Mouse (Mus musculus): ENCODE data around the gene Trip12.

Trip12 gene

DNA sequence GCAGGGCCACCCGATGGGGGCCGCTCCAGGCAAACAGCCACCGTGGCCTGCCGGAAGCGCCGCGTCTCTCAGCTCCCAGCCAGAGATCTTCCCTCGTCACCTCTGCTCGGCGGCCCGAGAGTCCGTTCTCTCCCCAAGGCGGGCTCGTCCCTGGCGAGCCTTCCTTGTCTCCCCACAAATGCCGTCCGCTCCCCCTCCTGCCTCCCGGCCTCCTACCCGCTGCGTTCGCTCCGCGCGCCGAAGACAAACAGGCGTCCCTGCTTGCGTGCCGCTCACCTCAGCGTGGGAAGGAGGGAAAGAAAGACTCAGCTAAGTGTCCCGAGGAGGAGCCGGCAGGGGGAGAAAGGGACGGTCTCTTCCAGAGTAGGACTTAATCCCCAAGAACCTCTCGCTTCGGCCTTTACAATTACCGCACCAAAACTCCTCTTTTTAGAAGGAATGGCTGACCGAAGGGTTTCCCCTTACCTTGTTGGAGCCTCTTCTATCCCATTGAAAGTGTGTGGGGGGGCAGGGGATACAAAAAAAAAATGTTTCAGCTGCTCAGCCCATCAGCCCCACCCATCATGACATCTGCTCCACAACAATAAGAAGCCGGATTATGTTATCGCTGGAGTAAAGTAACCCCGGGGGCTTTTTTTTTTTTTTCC is at the start of gene Trip12:
Trip12 (minus strand) TSS at position 499 of the 647 bp plus-strand sequence.
- in situ Hi-C loops (cut with MboI, MseI) = loop anchor here (5.0 kb wide), 1 partner anchor 48 kb away; no protein-coding TSS in a partner anchor

GRCm38 (mm10) chr1:84890005-84890393 is 49.7 kb upstream of the Trip12 start:
- in situ Hi-C loops (cut with MboI, MseI) = no loop called here

- in situ Hi-C loops (cut with MboI, MseI) = no loop called here
Measured at GRCm38 (mm10) chr1:84889330-84890004, 49.2 kb upstream of the Trip12 start.

GRCm38 (mm10) chr1:84885921-84886320 is 45.6 kb upstream of the Trip12 start:
- in situ Hi-C loops (cut with MboI, MseI) = no loop called here

DNA sequence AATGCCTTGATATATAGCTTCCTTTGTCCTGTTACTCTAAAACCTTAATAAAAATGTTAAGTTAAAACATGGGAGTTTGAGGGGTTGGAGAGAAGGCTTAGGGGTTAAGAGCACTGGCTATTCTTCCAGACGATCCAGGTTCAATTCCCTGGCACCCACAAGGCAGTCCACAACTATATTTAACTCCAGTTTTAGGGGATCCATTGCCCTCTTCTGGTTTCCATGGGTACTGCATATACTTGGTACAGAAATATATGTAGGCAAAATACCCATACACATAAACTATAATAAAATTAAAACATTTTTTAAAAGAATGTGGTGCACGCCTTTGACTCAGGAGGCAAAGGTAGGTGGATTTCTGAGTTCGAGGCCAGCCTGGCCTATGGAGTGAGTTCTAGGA is 44.9 kb upstream of the Trip12 start:
- in situ Hi-C loops (cut with MboI, MseI) = no loop called here

- in situ Hi-C loops (cut with MboI, MseI) = no loop called here
Measured at GRCm38 (mm10) chr1:84883889-84884288, 43.6 kb upstream of the Trip12 start.

- in situ Hi-C loops (cut with MboI, MseI) = no loop called here
Measured at GRCm38 (mm10) chr1:84882937-84883336, 42.6 kb upstream of the Trip12 start.

- in situ Hi-C loops (cut with MboI, MseI) = no loop called here
Measured at GRCm38 (mm10) chr1:84882066-84882532, 41.8 kb upstream of the Trip12 start.

- in situ Hi-C loops (cut with MboI, MseI) = no loop called here
Measured at GRCm38 (mm10) chr1:84881248-84882065, 41.1 kb upstream of the Trip12 start.

GRCm38 (mm10) chr1:84879571-84880120 is 39.3 kb upstream of the Trip12 start:
- in situ Hi-C loops (cut with MboI, MseI) = no loop called here

GRCm38 (mm10) chr1:84877590-84877989 is 37.3 kb upstream of the Trip12 start:
- in situ Hi-C loops (cut with MboI, MseI) = no loop called here

- in situ Hi-C loops (cut with MboI, MseI) = no loop called here
Measured at GRCm38 (mm10) chr1:84872939-84873338, 32.6 kb upstream of the Trip12 start.

- in situ Hi-C loops (cut with MboI, MseI) = no loop called here
Measured at GRCm38 (mm10) chr1:84872105-84872504, 31.8 kb upstream of the Trip12 start.

GRCm38 (mm10) chr1:84871131-84871530 is 30.8 kb upstream of the Trip12 start:
- in situ Hi-C loops (cut with MboI, MseI) = no loop called here

GRCm38 (mm10) chr1:84869498-84869897 is 29.2 kb upstream of the Trip12 start:
- in situ Hi-C loops (cut with MboI, MseI) = no loop called here

DNA sequence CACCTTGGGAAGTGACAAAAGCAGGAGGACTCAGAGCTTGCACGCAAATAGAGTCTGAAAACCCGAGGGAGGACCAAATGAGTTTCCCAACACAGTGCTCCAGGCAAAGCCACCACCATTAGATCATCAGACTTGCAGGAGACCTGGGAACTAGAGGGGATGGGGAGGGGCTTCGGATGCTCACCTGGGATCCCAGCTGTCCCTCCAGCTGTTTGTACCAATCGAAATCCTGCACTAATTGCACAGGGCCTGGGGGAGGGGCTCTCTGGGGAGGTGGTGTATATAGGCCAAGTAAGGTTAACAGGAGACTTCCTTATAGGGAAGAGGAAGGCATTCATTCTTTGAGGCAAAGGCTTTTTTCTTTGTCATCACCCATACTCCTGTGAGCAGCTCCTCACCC is 28.5 kb upstream of the Trip12 start:
- in situ Hi-C loops (cut with MboI, MseI) = no loop called here

DNA sequence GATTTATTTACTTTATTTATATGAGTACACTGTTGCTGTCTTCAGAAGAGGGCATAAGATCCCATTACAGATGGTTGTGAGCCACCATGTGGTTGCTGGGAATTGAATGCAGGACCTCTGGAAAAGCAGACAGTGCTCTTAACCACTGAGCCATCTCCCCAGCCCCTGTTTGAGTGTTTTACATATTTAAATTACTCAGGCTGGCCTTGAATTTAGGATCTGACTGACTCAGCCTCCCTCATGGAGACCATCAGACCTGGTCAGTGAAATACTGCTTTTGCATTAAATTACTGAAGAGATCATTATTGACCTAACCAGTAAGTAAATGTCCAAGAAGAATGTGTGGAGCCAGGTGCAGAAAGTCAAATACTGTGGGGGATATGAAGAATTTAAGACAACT is 28.0 kb upstream of the Trip12 start:
- in situ Hi-C loops (cut with MboI, MseI) = no loop called here

GRCm38 (mm10) chr1:84866706-84867230 is 26.5 kb upstream of the Trip12 start:
- in situ Hi-C loops (cut with MboI, MseI) = no loop called here

- in situ Hi-C loops (cut with MboI, MseI) = no loop called here
Measured at GRCm38 (mm10) chr1:84866231-84866630, 25.9 kb upstream of the Trip12 start.

DNA sequence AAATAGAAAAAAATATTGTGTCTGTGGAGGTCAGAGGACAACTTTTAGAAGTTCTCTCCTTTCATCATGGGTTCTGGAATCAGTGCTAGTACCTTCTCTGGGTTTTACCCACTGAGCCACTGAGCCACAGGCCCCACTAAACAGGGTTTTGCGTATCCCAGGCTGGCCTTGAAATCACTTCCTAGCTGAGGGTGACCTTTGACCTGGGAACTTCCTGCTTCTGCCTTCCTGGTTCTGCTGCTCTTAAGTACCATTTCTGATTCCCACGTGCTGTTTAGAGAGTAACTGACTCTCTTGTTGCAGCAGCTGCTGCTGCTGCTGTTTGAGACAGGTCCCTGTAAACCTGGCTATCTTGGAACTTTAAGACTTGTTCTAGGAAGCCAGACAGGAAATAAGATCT is 24.3 kb upstream of the Trip12 start:
- in situ Hi-C loops (cut with MboI, MseI) = no loop called here

DNA sequence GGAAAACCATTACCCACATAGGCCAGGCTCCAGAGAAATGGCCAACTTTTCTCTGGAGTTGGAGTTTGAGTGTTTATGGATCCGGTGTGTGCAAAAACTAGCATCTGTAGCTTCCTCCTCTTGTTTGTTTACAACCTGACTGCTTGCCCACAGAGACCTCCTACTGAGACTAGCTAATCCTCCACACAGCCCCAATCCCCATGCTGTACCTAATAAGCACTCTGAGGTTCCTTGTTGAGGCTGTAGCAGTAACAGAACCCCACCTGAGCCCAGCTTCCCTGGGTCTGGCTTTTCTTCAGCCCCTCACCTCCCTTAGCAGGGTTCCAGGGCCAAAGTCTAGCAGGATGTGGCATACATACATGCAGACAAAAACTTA is 20.9 kb upstream of the Trip12 start:
- in situ Hi-C loops (cut with MboI, MseI) = no loop called here

All from regulatory T cell (primary cell).